Mouse (Mus musculus): ENCODE data around the gene Tssk1.
A peak's percentile ranks its signal among the peaks of the same experiment; 100 is the strongest.

The Tssk1 gene

GRCm38 (mm10) chr16:17893923-17894322, at the start of gene Tssk1:
TSS of gene Tssk1 (plus strand) at chr16:17894223.
- DNase-seq (ENCODE audit: inconsistent age in 2 of 2, low spot score in 1 of 2) = no peak

GRCm38 (mm10) chr16:17848431-17848830, 45.6 kb upstream of the Tssk1 start:
- no peak for DNase-seq (ENCODE audit: inconsistent age in 2 of 2, low spot score in 1 of 2)

- DNase-seq (ENCODE audit: inconsistent age in 2 of 2, low spot score in 1 of 2) = peak in 1 of 2 experiments; percentile 75
Measured at GRCm38 (mm10) chr16:17848928-17849327, 45.1 kb upstream of the Tssk1 start.

GRCm38 (mm10) chr16:17849486-17849885, 44.5 kb upstream of the Tssk1 start:
- no peak for DNase-seq (ENCODE audit: inconsistent age in 2 of 2, low spot score in 1 of 2)

GRCm38 (mm10) chr16:17851331-17851730, 42.7 kb upstream of the Tssk1 start:
- DNase-seq (ENCODE audit: inconsistent age in 2 of 2, low spot score in 1 of 2) = no peak

- DNase-seq (ENCODE audit: inconsistent age in 2 of 2, low spot score in 1 of 2) = no peak
Measured at GRCm38 (mm10) chr16:17851860-17852259, 42.2 kb upstream of the Tssk1 start.

DNA sequence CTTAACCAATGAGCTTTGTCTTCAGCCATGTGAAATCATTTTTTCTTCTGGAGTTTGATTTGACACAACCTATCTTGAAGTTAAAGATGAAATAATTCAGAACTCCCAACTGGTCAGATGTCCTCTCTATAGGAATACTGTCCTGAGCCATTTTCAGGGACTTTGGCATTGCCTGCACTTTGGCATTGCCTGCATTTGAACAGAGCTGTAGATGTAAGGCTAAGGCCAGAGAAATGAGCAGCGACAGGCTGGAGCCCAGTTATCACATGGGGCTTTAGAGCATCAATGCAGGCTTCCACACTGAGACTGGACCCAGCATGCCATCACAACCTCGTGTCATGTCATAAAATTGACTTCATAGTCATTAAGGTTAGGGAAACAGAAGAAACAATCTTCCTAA, 40.8 kb upstream of the Tssk1 start:
- DNase-seq (ENCODE audit: inconsistent age in 2 of 2, low spot score in 1 of 2) = no peak

DNA sequence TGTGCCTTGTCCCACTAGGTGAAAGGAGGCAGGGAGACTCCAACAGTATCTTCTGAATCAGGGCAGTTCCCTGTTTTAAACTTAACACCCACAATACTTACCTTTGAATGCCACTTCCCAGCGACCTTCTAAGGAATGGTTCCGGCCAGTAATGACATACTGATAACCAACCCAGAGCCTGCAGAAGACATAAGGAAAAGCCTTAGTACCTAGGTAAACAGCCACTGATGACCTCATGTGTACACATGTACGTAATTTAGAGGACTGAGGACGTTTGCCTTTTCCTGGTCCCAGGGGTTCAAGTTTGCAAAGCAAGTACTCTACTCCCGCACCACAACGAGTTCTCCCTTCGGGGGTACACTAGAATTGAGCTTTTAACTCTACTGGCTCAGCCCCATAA, 36.9 kb upstream of the Tssk1 start:
- no peak for DNase-seq (ENCODE audit: inconsistent age in 2 of 2, low spot score in 1 of 2)

DNA sequence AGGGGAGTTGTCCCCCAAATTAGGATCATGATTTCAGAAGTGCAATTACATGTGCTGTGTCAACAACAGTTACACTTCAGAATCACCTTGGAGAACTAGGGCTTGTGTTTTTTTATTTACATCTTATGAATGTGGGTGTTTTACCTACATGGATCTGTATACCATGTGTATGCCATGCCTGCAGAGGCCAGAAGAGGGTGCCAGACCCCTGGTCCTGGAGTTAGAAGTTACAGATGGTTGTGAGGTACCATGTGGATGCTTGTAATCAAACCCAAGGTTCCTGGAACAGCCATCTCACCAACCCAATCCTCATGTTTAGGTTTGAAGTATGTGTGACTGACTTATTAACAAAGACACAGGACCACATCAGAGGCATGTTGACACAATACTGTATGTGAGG, 35.4 kb upstream of the Tssk1 start:
- no peak for DNase-seq (ENCODE audit: inconsistent age in 2 of 2, low spot score in 1 of 2)

GRCm38 (mm10) chr16:17865293-17865692, 28.7 kb upstream of the Tssk1 start:
- no peak for DNase-seq (ENCODE audit: inconsistent age in 2 of 2, low spot score in 1 of 2)

DNA sequence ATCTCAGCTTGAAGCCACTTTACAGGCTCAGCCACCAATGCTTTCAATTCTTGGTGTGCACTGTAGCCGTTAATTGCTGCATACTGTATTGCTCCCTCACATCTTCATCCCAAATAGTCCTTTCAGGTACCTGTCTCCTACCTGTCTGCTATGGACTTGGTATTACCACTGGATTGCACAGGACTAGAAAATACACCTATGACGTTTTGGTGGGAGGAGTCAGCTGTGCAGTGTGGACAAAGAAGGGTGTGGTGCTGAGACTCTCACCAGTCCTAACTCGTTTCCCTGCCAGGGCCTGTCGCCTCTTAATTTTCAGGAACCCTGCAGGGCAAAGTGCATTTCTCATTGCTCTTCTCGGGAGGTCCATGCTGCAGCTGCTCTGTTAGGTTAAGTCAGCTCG, 28.3 kb upstream of the Tssk1 start:
- no peak for DNase-seq (ENCODE audit: inconsistent age in 2 of 2, low spot score in 1 of 2)

- no peak for DNase-seq (ENCODE audit: inconsistent age in 2 of 2, low spot score in 1 of 2)
Measured at GRCm38 (mm10) chr16:17871248-17871647, 22.8 kb upstream of the Tssk1 start.

DNA sequence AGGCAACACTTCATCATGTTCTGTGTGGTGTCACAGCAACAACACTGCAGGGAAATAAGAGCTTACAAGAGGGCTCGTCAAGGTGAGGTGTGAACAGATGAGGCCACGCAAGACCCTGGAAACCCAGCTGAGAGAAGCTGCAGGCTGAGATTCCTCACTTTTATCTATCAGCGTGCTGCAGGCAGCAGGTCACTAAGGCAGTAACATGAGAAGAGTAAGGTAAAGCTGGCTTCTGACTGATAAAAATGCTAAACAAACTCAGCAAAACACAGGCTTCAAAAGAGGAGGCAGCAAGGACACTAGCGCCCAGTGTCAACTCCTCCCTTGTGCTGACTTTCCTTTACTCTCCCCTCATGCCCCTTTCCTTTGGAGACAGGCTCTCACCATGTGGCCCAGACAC, 21.0 kb upstream of the Tssk1 start:
- DNase-seq (ENCODE audit: inconsistent age in 2 of 2, low spot score in 1 of 2) = no peak

DNA sequence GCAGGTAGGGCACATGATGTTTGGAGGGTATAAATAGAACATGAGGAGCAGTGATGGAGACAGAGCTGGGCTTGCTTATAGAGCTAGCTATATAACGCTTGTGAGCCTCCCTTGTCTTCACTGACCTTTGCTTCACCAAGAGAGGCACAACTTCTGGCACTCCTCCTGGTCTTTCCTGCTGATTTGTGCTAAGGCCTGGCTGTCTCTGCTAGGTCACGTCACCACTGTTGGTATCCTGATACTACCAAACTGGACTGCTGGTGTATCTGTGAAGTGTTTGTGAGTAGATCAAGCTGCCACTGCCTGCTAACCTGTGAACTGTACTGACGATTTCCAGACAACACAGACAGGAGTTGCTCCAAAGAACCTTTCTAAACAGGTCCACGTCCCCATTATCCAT, 18.8 kb upstream of the Tssk1 start:
- no peak for DNase-seq (ENCODE audit: inconsistent age in 2 of 2, low spot score in 1 of 2)

GRCm38 (mm10) chr16:17876096-17876495, 17.9 kb upstream of the Tssk1 start:
- DNase-seq (ENCODE audit: inconsistent age in 2 of 2, low spot score in 1 of 2) = no peak

DNA sequence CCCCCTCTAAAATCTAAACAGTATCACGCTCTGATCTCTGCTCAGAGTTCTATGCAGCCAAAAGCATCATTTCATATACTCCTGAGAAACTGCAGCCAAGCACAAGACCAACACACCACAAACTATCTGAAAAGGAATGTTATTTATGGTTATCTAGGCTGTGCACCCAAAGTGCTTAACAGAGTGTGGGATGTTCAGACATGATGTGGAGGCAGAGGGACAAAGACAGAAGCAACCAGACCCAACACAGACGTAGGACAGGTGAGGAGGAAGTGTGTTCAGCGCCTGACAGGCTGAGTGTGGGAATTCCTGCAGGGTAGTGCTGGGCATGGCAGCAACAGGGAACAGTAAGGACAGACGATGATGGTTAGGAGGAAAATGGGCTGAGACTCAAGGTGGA, 14.5 kb upstream of the Tssk1 start:
- DNase-seq (ENCODE audit: inconsistent age in 2 of 2, low spot score in 1 of 2) = no peak

- no peak for DNase-seq (ENCODE audit: inconsistent age in 2 of 2, low spot score in 1 of 2)
Measured at GRCm38 (mm10) chr16:17882196-17882595, 11.8 kb upstream of the Tssk1 start.

GRCm38 (mm10) chr16:17884116-17884515, 9.9 kb upstream of the Tssk1 start:
- DNase-seq (ENCODE audit: inconsistent age in 2 of 2, low spot score in 1 of 2) = no peak

- DNase-seq (ENCODE audit: inconsistent age in 2 of 2, low spot score in 1 of 2) = peak in 1 of 2 experiments; percentile 35
Measured at GRCm38 (mm10) chr16:17889689-17890341, 4.2 kb upstream of the Tssk1 start.

DNA sequence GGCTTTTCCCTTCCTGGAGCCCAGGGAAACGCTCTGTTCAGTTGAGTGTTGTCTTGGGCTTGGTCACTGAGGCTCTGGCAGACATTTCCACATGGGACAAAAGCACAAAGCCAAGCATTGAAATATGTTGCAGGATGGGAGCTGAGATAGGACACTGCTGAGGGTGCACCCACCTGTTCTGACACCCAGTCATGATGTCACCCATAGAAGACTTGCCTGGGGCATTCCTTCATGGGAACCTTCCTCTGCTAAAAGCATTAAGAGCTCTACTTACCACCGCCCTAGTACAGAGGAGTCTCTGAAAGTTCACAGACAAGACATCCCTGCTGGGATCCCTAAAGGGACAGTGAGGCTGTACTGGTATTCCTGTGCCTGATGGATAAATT, 3.7 kb upstream of the Tssk1 start:
- DNase-seq (ENCODE audit: inconsistent age in 2 of 2, low spot score in 1 of 2) = peak in 1 of 2 experiments; percentile 38

DNA sequence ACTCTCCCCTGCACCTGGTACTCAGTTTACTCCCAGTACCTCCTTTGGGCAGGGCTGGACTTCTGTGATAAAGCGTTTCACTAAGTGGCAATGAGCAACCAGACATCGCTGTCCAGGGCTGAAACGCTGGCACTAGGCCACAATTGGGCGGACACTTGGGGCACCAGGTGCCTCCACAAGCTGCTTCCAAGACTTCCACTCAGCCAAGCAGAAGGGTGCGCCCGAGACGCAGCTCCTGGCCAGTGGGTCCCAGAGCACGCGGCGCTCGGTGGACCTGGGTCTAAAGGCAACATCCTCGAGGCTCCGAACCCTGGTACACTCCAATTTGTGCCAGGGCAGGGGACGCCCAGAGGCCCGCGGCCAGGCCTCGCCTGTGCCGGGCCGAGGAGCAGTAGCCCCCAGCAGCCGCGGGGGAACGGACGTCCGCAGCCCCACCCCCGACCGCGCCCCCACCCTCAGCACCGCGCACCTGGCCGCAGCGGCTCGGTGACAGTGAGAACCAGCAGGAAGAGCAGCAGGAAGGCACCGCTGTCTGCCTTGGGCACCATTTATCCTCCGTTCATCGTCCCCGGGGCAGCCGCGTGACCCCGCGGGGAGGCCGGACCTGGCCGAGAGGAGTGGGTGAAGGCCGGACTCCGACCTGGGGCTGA, 3.0 kb upstream of the Tssk1 start:
- peak; percentile 86 to 95 for DNase-seq (ENCODE audit: inconsistent age in 2 of 2, low spot score in 1 of 2)

GRCm38 (mm10) chr16:17891567-17891959, 2.5 kb upstream of the Tssk1 start, which contains the start of gene Gm20518:
TSS of gene Gm20518 (minus strand) at chr16:17891671.
- peak; percentile 99 for DNase-seq (ENCODE audit: inconsistent age in 2 of 2, low spot score in 1 of 2)

GRCm38 (mm10) chr16:17892606-17893005, 1.4 kb upstream of the Tssk1 start:
- peak in 1 of 2 experiments; percentile 52 for DNase-seq (ENCODE audit: inconsistent age in 2 of 2, low spot score in 1 of 2)
